Mouse (Mus musculus) mammary gland, adult 2 months (tissue): Measurements from ENCODE around the gene Rab7. TPM values are rescaled to one million over a fixed set of nuclear protein-coding genes. Genes with fewer than 3 reads are reported as not detected.

Source experiments
- polyA plus RNA-seq: library from polyadenylated mRNA; depleted of rRNA; stranded (reverse); fragments of >200 nt; gene quantifications from 2 replicates; pipeline ENCODE4 v1.2.3, GENCODE M21; 2012; ENCODE audit warnings: low replicate concordance; rRNA removed

Gene Rab7
- 118 and 229 TPM in 2 replicates for polyA plus RNA-seq

GRCm38 (mm10) chr6:88044577-88045405, at the start of gene Rab7:
Rab7 (minus strand) TSS chr6:88045270.

GRCm38 (mm10) chr6:88084278-88085151, 39.4 kb upstream of the Rab7 start, which contains the start of gene Rpn1:
Rpn1 (plus strand) TSS chr6:88084482.

DNA sequence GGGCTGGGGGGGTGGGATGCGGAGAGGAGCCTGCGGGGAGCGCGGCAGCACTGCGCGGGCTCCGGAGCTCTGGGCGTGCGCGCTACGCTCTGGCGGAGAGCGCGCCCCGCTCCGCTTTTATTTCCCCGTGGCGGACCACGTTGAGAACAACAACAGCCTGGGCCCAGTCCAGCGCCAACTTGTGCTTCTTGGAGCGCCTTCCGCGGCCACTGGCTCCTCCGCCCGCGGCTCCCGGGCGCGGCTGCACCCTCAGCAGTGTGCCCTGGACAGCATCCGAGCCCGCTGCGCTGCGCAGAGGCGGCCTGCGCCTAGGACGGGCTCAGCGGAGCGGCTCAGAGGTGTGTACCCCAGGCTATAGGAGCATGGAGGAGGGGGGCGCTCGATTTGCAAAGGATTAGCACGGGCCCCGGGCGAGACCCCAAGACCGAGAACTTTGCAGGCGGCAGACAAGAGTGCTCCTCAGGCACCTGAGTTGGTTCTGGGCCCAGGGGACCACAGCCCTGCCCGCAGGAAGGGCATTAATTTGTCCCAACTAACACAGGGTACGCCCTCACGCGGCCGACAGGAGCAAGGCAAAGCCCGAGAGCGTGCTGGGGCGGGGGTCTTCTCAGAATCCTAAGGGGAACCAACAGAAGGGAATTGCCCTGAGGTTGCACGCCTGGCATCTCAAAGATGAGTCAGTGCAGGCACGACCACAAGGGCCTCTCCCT, 63.4 kb downstream of the Rab7 start, which contains the start of gene H1fx:
H1fx (minus strand) TSS at position 91 of the 710 bp plus-strand sequence.

Other genes with a start within 250 kb of the Rab7 start
- 52.3 and 58.9 TPM in 2 replicates for gene Rab43, start 233.1 kb downstream of the Rab7 start, polyA plus RNA-seq
- 0.53 and 1.1 TPM in 2 replicates for gene Gm45140, start 209.5 kb downstream of the Rab7 start, polyA plus RNA-seq
- 19.3 and 25.6 TPM in 2 replicates for gene Isy1, start 206.5 kb downstream of the Rab7 start, polyA plus RNA-seq
- 139 and 299 TPM in 2 replicates for gene Cnbp, start 194.2 kb downstream of the Rab7 start, polyA plus RNA-seq
- 33.4 and 37.3 TPM in 2 replicates for gene Copg1, start 157.5 kb downstream of the Rab7 start, polyA plus RNA-seq
- gene Hmces, start 131.3 kb downstream of the Rab7 start, polyA plus RNA-seq: 21.3 and 21.8 TPM in 2 replicates
- 6.5 and 26.6 TPM in 2 replicates for gene H1fx, start 63.6 kb downstream of the Rab7 start, polyA plus RNA-seq
- 88.4 and 144 TPM in 2 replicates for gene Rpn1, start 39.2 kb upstream of the Rab7 start, polyA plus RNA-seq
- gene Gata2, start 148.6 kb upstream of the Rab7 start, polyA plus RNA-seq: 6.1 and 25.8 TPM in 2 replicates
- not detected in 2 replicates for gene Dnajb8, start 177.0 kb upstream of the Rab7 start, polyA plus RNA-seq